Mouse (Mus musculus) lung, adult 2 months (tissue): ENCODE results near the gene Mcm2.

Experiments used
- CTCF ChIP-seq: fragments of 200-500 bp; IDR thresholded peaks from 2 replicates; pipeline ENCODE4 v1.5.1; 2011; ENCODE audit warnings: mild to moderate bottlenecking, low read length, control low read depth; ENCODE audit not compliant: insufficient read depth
- POLR2A ChIP-seq: fragments of 200-500 bp; IDR thresholded peaks from 2 replicates; pipeline ENCODE4 v1.6.1; 2011; ENCODE audit warnings: low read depth, mild to moderate bottlenecking, control low read depth, low read length, borderline replicate concordance; ENCODE audit errors: extremely low read depth

DNA sequence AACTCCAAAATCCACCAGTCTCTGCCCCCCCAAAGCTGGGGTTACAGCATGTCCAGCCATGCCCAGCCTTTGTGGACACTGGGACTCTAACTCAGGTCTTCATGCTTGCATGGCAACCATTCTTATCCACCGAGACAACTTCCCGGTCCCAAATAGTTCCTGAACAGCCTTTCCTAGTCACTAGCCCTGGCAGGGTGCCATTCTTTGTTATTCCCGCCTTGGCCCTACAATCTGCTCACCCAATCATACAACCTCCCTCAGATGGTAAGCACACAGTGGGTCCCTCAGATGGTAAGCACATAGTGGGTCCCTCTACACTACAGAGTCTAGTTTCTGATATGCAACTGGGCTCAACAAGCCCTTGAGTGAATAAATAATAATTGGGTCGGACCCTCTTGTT, 28.0 kb downstream of the Mcm2 start:
- TF ChIP-seq CTCF (no peak), POLR2A (no peak)
